Mouse (Mus musculus): ENCODE data around the gene Chic2. TPM values are rescaled to one million over a fixed set of nuclear protein-coding genes. Genes with fewer than 3 reads are reported as not detected.

The Chic2 gene
- total RNA-seq (2021) = 10 to 100 TPM; 39.4 to 49.4 TPM
- long read RNA-seq, experiment 1, full-length matches to known transcripts = 36 of 38 reads
- long read RNA-seq, experiment 1, partial matches to known transcripts = 0 of 38 reads
- long read RNA-seq, experiment 1, other reads (novel, unspliced or antisense) = 2 of 38 reads
- long read RNA-seq, experiment 2, full-length matches to known transcripts = 61 of 64 reads
- long read RNA-seq, experiment 2, partial matches to known transcripts = 1 of 64 reads
- long read RNA-seq, experiment 2, other reads (novel, unspliced or antisense) = 2 of 64 reads

- DNase-seq (ENCODE audit: low spot score in 2 of 2) = peak; percentile 65 to 70
These were observed at the start of gene Chic2 for GRCm38 (mm10) chr5:75044310-75044904. TSS of gene Chic2 (minus strand) at chr5:75044774.

DNA sequence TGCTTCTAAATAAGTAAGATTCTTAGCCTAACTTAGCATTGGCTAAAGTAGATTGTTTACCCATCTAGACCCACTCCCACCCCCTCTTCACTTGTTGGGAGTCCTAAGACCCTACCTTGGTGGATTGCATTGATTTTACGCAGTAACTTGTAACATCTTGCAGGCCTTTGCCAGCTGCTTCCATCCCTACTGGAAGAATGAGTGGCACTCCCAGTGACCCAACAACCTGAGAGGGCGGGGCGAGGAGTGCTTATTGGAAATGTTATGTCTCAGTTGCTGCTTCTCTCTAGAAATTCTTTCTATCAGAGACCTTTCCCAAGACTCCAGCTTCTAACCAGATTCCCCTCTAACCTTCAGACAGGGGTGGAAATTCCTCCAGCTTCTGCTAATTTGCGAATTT, 41.3 kb upstream of the Chic2 start:
- no peak for DNase-seq (ENCODE audit: low spot score in 2 of 2)

GRCm38 (mm10) chr5:75085521-75085875, 40.9 kb upstream of the Chic2 start:
- DNase-seq (ENCODE audit: low spot score in 2 of 2) = no peak

DNA sequence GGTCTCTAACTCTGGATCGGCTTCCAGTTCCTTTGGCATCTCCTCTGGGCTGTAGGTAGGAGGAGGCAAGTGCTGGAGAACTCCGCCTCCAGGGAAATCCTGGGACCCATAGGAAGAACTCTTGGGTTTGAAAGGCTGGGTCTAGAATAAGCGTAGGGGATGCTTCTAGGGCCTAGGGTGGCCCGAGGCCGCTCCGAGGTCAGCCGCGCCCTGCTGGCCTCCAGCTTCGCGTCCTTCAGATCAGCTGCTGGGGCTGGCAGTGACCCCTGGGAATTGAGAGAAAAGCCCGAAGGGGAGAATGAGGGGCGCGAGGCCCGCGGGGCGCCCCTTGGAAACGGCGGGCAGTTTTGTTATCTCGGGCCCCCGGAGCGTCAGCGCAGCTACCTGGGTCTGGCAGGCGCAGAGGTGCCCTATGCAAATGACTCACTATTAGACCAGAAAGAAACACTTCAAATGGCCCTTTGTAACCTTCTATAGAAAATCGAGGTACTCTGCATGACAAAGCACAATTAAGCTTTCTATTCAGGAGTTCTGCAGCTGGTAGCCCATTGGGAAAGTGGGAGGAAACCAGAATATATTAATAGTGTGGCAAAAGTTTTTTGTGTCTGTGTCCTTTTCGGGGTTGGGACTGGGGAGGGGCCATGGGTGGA, 40.4 kb upstream of the Chic2 start:
- no peak for DNase-seq (ENCODE audit: low spot score in 2 of 2)

DNA sequence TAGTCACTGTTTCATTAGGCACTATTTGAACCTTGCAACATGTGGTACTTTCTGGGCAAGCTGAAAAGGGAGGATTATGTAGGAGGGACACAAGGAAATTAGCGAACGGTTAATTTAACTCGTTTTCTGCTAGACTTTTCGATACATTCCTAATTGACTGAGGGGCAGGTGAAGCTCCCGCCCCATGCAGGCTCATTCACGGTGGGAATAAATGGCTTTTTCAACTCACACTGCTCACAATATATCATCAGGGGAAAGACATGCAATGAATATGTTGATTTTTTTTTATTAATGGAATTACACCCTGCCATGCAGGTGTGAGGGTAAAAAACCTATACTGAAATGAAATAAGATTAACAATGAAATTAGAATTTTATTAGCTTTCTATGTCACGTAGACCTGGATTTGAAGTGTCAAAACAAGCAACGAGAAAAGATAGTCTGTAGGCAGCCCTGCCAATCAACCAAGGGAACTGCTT, 39.9 kb upstream of the Chic2 start:
- DNase-seq (ENCODE audit: low spot score in 2 of 2) = no peak

DNA sequence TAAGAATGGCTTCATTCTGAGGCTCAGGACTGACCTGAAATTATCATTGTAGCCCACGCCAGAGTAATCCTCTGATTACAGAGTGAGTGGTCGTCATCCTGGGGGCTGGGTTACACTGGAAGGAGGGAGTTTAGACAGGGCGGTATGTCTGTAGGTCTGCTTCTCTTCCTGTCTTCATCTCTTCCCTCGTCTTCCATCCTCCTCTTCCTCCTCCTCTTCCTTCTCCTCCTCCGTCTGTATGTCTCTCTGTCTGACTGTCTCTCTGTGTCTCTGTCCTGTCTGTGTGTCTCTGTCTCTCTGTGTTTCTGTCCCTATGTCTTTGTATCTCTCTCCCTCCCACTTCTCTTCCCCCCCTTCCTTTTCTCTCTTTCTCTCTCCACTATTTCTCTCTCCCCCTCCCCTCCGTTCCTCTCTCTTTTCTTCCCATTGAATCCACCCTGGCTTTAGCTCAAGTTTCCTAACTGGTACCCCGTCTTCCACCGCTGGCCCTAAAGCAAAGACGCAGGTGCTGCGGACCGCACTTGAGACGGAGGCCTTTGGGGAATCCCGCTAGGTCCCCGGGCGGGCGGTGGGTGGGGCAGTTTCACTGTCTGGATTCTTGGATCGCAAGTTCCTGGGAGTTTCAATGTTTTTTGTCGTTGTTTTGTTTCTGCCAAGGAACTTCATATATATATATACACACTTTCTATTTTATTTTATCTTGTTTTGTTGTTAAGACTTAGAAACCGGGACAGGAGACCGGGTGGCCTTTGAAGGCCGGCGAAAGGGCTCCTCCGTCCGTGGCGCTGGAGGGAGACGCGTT, 39.2 kb upstream of the Chic2 start:
- no peak for DNase-seq (ENCODE audit: low spot score in 2 of 2)

DNA sequence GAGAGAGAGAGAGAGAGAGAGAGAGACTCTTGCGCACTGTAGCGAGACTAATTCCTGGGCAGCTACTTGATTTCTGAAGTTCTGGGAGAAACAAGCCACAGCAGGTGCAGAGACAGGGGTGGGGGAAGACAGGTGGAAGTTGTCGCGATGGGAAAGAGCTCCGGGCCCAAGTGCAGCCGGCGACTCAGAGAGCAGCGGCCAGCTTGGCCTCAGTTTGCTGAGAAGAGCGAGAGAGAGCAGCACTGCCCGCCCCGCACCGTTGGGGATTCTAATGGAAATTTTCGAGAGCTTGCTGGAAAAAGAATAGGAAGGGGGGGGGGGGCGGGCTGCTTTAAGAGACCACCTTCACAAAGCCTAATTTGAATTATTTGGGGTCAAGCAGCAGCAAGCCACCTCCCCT, 38.5 kb upstream of the Chic2 start:
- no peak for DNase-seq (ENCODE audit: low spot score in 2 of 2)

- no peak for DNase-seq (ENCODE audit: low spot score in 2 of 2)
These were observed 37.9 kb upstream of the Chic2 start for GRCm38 (mm10) chr5:75082439-75082838.

- no peak for DNase-seq (ENCODE audit: low spot score in 2 of 2)
These were observed 35.0 kb upstream of the Chic2 start for GRCm38 (mm10) chr5:75079564-75079963.

DNA sequence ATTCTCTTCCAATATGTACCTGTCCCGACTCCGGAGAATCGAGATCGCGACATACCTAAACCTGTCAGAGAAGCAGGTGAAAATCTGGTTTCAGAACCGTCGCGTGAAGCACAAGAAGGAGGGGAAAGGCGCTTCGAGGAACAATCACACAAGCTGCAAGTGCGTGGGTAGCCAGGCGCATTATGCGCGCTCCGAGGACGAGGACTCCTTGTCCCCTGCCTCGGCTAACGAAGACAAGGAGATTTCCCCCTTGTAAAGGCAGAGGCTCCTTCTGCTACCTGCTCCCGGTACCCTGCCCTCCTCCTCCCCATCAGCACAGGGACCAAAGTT, 32.4 kb upstream of the Chic2 start:
- no peak for DNase-seq (ENCODE audit: low spot score in 2 of 2)

GRCm38 (mm10) chr5:75076326-75077050, 31.9 kb upstream of the Chic2 start:
- DNase-seq (ENCODE audit: low spot score in 2 of 2) = no peak

- DNase-seq (ENCODE audit: low spot score in 2 of 2) = no peak
These were observed 30.9 kb upstream of the Chic2 start, which contains the start of gene Gsx2 for GRCm38 (mm10) chr5:75075383-75075941. TSS of gene Gsx2 (plus strand) at chr5:75075601.

- DNase-seq (ENCODE audit: low spot score in 2 of 2) = no peak
These were observed 30.2 kb upstream of the Chic2 start for GRCm38 (mm10) chr5:75074537-75075382.

DNA sequence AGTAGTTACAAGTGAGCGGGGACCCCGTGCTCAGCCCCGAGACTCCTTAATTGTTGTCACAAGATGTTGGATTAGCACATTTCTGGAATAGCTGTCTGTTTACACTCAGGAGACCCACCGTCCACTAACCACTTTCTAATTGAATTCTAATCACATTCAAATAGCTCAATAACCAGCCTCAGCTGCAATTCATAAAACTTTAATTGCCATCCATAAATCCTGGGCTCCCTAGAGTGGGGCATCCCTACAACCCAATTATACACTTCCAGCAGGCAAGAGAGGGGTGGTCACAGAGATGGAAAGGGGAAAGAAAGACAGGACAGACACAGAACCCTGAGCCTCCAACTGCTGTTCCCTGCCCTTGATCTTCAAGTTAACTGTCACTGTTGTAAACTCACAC, 29.6 kb upstream of the Chic2 start:
- no peak for DNase-seq (ENCODE audit: low spot score in 2 of 2)

DNA sequence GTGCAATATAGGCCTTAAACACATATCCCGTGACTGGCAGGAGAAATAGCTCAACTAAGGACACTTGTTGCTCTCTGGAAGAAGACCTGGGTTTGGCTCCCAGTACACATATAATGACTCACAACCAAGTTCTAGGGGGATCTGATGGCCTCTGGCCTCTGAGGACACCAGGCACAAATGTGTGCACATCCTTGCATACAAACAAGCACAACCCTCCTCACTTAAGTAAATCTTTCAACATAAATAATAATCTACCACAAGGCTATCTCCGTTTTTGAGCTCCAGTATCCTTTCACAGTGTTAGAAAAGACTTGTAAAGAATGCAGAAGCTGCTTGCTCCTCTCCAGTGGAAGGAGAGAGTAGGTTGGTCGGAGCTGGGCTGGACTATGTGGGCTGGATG, 29.1 kb upstream of the Chic2 start:
- DNase-seq (ENCODE audit: low spot score in 2 of 2) = no peak

DNA sequence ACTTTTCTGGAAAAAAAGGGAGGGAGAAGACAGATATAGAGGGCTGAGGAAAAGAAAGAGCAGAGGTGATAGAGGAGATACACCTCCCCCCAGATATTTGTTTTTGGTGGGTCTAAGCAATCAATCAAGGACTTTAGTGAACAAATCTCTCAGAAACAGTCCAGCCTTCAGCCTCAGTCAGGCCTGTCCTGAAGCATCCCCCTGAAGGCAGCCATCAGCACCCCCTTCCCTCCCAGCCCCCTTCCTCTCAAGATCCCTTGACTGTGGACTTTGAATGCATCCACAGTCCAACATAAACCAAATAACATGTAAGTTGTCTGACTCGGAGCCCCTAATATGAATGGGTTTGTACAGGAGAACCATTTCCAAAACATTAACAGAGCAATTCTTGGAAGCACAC, 28.6 kb upstream of the Chic2 start:
- DNase-seq (ENCODE audit: low spot score in 2 of 2) = no peak

DNA sequence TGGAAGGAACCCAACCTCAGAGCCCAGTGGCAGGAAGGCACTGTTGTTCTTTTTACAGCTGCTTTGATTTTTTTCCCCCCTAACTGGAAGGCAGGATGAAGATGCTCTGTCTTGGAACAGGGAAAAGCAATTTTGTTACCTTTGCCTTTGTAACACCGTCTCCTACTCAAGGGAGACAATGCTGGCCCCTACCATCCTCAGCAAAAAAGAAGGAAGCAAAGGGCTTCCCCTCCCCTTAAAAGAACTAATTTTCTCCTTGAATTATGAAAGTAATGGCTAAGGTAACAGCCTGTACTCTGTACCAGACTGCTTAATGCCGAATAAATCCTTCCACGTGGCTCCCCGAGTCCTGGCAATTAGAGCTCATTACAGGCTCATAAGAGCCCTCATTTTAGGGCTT, 28.0 kb upstream of the Chic2 start:
- DNase-seq (ENCODE audit: low spot score in 2 of 2) = no peak

- DNase-seq (ENCODE audit: low spot score in 2 of 2) = no peak
These were observed 27.4 kb upstream of the Chic2 start for GRCm38 (mm10) chr5:75071951-75072350.

GRCm38 (mm10) chr5:75070656-75071375, 26.2 kb upstream of the Chic2 start:
- no peak for DNase-seq (ENCODE audit: low spot score in 2 of 2)
